Mouse (Mus musculus) MEL (cell line): ENCODE results near the gene Zfp385b. TPM values are rescaled to one million over a fixed set of nuclear protein-coding genes. Genes with fewer than 3 reads are reported as not detected.

ENCODE experiments used
- DNase-seq: peaks from one replicate; pipeline ENCODE4 v3.0.0; 2011; ENCODE audit warnings: low read depth, low spot score
- H3K27ac ChIP-seq: 2 replicates; pipeline ENCODE4 v1.5.1; 2012; ENCODE audit warnings: low read depth, mild to moderate bottlenecking, control low read depth, low read length, moderate library complexity; ENCODE audit not compliant: control insufficient read depth
- H3K27me3 ChIP-seq, 2 experiments: fragments of 150-350 bp in 1 of 2; sonication (generic) in 1 of 2; 2 replicates each; pipeline ENCODE4 v1.6.1; 2012; ENCODE audit warnings: low read length in 2 of 2, mild to moderate bottlenecking in 2 of 2, improper control_type of control experiment in 1 of 2, moderate library complexity in 1 of 2; ENCODE audit not compliant: insufficient read depth in 2 of 2, control insufficient read depth in 1 of 2
- H3K36me3 ChIP-seq, 2 experiments: 2 replicates each; pipeline ENCODE4 v1.6.1; 2012 to 2014; ENCODE audit warnings: low read length in 2 of 2, improper control_type of control experiment in 1 of 2, inconsistent platforms in 1 of 2, mild to moderate bottlenecking in 1 of 2; ENCODE audit not compliant: insufficient read depth in 2 of 2, control insufficient read depth in 1 of 2
- H3K4me1 ChIP-seq, 2 experiments: fragments of 150-350 bp in 1 of 2; sonication (generic) in 1 of 2; 2 replicates each; pipeline ENCODE4 v1.6.1; 2012; ENCODE audit warnings: low read length in 2 of 2, improper control_type of control experiment in 1 of 2, mild to moderate bottlenecking in 1 of 2; ENCODE audit not compliant: insufficient read depth in 2 of 2, control insufficient read depth in 1 of 2
- H3K4me3 ChIP-seq, 2 experiments: fragments of 150-350 bp in 1 of 2; sonication (generic) in 1 of 2; 2 replicates each; pipeline ENCODE4 v1.5.1; 2012; ENCODE audit warnings: low read depth in 2 of 2, low read length in 2 of 2, mild to moderate bottlenecking in 2 of 2, moderate library complexity in 2 of 2, control low read depth in 1 of 2, improper control_type of control experiment in 1 of 2; ENCODE audit not compliant: control insufficient read depth in 1 of 2, insufficient read depth in 1 of 2
- H3K79me2 ChIP-seq: 2 replicates; pipeline ENCODE4 v1.6.1; 2012; ENCODE audit warnings: mild to moderate bottlenecking, low read length, moderate library complexity; ENCODE audit not compliant: control insufficient read depth, poor library complexity, insufficient read depth
- H3K9ac ChIP-seq: 2 replicates; pipeline ENCODE4 v1.6.1; 2012; ENCODE audit warnings: low read depth, mild to moderate bottlenecking, control low read depth, low read length, moderate library complexity; ENCODE audit not compliant: control insufficient read depth, poor library complexity, severe bottlenecking
- H3K9me3 ChIP-seq: fragments of 150-350 bp; sonication (generic); replicated peaks from 2 replicates; pipeline ENCODE4 v1.6.1; 2012; ENCODE audit warnings: mild to moderate bottlenecking, low read length, improper control_type of control experiment, moderate library complexity; ENCODE audit not compliant: insufficient read depth
- BHLHE40 ChIP-seq: IDR thresholded peaks from 2 replicates; pipeline ENCODE4 v1.6.1; 2012; ENCODE audit warnings: low read depth, mild to moderate bottlenecking, inconsistent platforms, low read length, improper control_type of control experiment, borderline replicate concordance
- CTCF ChIP-seq, 3 experiments: IDR thresholded peaks in 2 of 3; conservative IDR thresholded peaks in 1 of 3; 2 replicates each; pipeline ENCODE4 v1.5.1; 2011 to 2012; ENCODE audit warnings: low read length in 3 of 3, low read depth in 2 of 3, mild to moderate bottlenecking in 2 of 3, improper control_type of control experiment in 1 of 3, inconsistent platforms in 1 of 3, mixed read lengths in 1 of 3, moderate library complexity in 1 of 3; ENCODE audit not compliant: control insufficient read depth in 1 of 3, insufficient read depth in 1 of 3, poor library complexity in 1 of 3, severe bottlenecking in 1 of 3
- E2F4 ChIP-seq: IDR thresholded peaks from 2 replicates; pipeline ENCODE4 v1.6.1; 2011; ENCODE audit warnings: low read depth, low read length, improper control_type of control experiment, borderline replicate concordance
- EP300 ChIP-seq, 2 experiments: IDR thresholded peaks; 2 replicates each; pipeline ENCODE4 v1.6.1; 2011; ENCODE audit warnings: improper control_type of control experiment in 2 of 2, low read length in 2 of 2, low read depth in 1 of 2, mild to moderate bottlenecking in 1 of 2
- GABPA ChIP-seq: IDR thresholded peaks from 2 replicates; pipeline ENCODE4 v1.6.1; 2012; ENCODE audit warnings: low read depth, mild to moderate bottlenecking, inconsistent platforms, low read length, improper control_type of control experiment, moderate library complexity
- GATA1 ChIP-seq: IDR thresholded peaks from 2 replicates; pipeline ENCODE4 v1.6.1; 2011; ENCODE audit warnings: low read depth, low read length, improper control_type of control experiment
- HCFC1 ChIP-seq: IDR thresholded peaks from 2 replicates; pipeline ENCODE4 v1.6.1; 2012; ENCODE audit warnings: low read depth, mild to moderate bottlenecking, inconsistent platforms, low read length, improper control_type of control experiment, moderate library complexity
- KAT2A ChIP-seq: conservative IDR thresholded peaks from 2 replicates; pipeline ENCODE4 v1.6.1; 2012; ENCODE audit warnings: low read depth, low read length, improper control_type of control experiment, inconsistent platforms
- MEF2A ChIP-seq: IDR thresholded peaks from 2 replicates; pipeline ENCODE4 v1.6.1; 2014; ENCODE audit warnings: low read depth, mild to moderate bottlenecking, inconsistent platforms, low read length, improper control_type of control experiment; ENCODE audit not compliant: poor library complexity, insufficient replicate concordance, severe bottlenecking; ENCODE audit errors: extremely low read depth
- POLR2A ChIP-seq, 2 experiments: IDR thresholded peaks; 2 replicates each; pipeline ENCODE4 v1.6.1; 2011 to 2012; ENCODE audit warnings: low read length in 2 of 2, mild to moderate bottlenecking in 2 of 2, control low read depth in 1 of 2, improper control_type of control experiment in 1 of 2, low read depth in 1 of 2, moderate library complexity in 1 of 2; ENCODE audit not compliant: control insufficient read depth in 1 of 2, insufficient read depth in 1 of 2, poor library complexity in 1 of 2
- POLR2AphosphoS2 ChIP-seq: IDR thresholded peaks from 2 replicates; pipeline ENCODE4 v1.6.1; 2011; ENCODE audit warnings: low read length, improper control_type of control experiment
- POLR2AphosphoS5 ChIP-seq: IDR thresholded peaks from 2 replicates; pipeline ENCODE4 v1.6.1; 2012; ENCODE audit warnings: low read depth, borderline replicate concordance, mild to moderate bottlenecking, inconsistent platforms, low read length, moderate library complexity, mixed read lengths
- RAD21 ChIP-seq: IDR thresholded peaks from 2 replicates; pipeline ENCODE4 v1.6.1; 2011; ENCODE audit warnings: mild to moderate bottlenecking, low read depth, low read length, improper control_type of control experiment
- RCOR1 ChIP-seq: IDR thresholded peaks from 2 replicates; pipeline ENCODE4 v1.6.1; 2012; ENCODE audit warnings: low read depth, mild to moderate bottlenecking, inconsistent platforms, low read length, improper control_type of control experiment
- SIN3A ChIP-seq: IDR thresholded peaks from 2 replicates; pipeline ENCODE4 v1.6.1; 2012; ENCODE audit warnings: low read length, improper control_type of control experiment, inconsistent platforms
- TAL1 ChIP-seq: IDR thresholded peaks from 2 replicates; pipeline ENCODE4 v1.6.1; 2012; ENCODE audit warnings: mild to moderate bottlenecking, inconsistent platforms, low read length, moderate library complexity, mixed read lengths
- TBP ChIP-seq: IDR thresholded peaks from 2 replicates; pipeline ENCODE4 v1.8.0; 2011; ENCODE audit warnings: low read depth, low read length, improper control_type of control experiment
- TCF12 ChIP-seq: IDR thresholded peaks from 2 replicates; pipeline ENCODE4 v1.6.1; 2014; ENCODE audit warnings: low read depth, mild to moderate bottlenecking, inconsistent platforms, low read length, improper control_type of control experiment, moderate library complexity
- UBTF ChIP-seq: IDR thresholded peaks from 2 replicates; pipeline ENCODE4 v1.6.1; 2012; ENCODE audit warnings: low read depth, mild to moderate bottlenecking, inconsistent platforms, low read length, improper control_type of control experiment, moderate library complexity, borderline replicate concordance; ENCODE audit not compliant: insufficient read depth
- USF2 ChIP-seq, 2 experiments: IDR thresholded peaks; 2 replicates each; pipeline ENCODE4 v1.6.1; 2011 to 2012; ENCODE audit warnings: improper control_type of control experiment in 2 of 2, low read length in 2 of 2, borderline replicate concordance in 1 of 2, inconsistent platforms in 1 of 2, low read depth in 1 of 2, mild to moderate bottlenecking in 1 of 2; ENCODE audit not compliant: insufficient read depth in 1 of 2
- ZKSCAN1 ChIP-seq: IDR thresholded peaks from 2 replicates; pipeline ENCODE4 v1.6.1; 2012; ENCODE audit warnings: low read depth, mild to moderate bottlenecking, inconsistent platforms, low read length, improper control_type of control experiment, moderate library complexity
- ZMIZ1 ChIP-seq: IDR thresholded peaks from 2 replicates; pipeline ENCODE4 v1.6.1; 2012; ENCODE audit warnings: low read depth, mild to moderate bottlenecking, inconsistent platforms, low read length, improper control_type of control experiment, moderate library complexity
- polyA plus RNA-seq, 2 experiments: library from polyadenylated mRNA; stranded (reverse) in 1 of 2; unstranded in 1 of 2; fragments of >175 nt in 1 of 2; fragments of >200 nt in 1 of 2; gene quantifications; 2 replicates each; pipeline versions ENCODE4 v1.2.1 to v1.2.4; 2012; ENCODE audit warnings: low replicate concordance in 2 of 2, low read depth in 1 of 2; ENCODE audit not compliant: insufficient read length in 2 of 2, insufficient read depth in 1 of 2, missing spikeins in 1 of 2
- total RNA-seq: library from RNA; depleted of rRNA; stranded (reverse); fragments of 300-350 nt; gene quantifications from 2 replicates; pipeline ENCODE4 v1.2.3, GENCODE M21; 2012

Gene Zfp385b
- total and polyA plus RNA-seq, 3 experiments = not detected

- no peaks in the 10 kb centered on the region for H3K36me3 ChIP-seq
- H3K4me3 ChIP-seq = no peak overlapping the region
- no peak overlapping the region for H3K27ac ChIP-seq
- DNase-seq = no peak
- H3K79me2 ChIP-seq = no peaks in the 10 kb centered on the region
- H3K27me3 ChIP-seq = no peaks in the 10 kb centered on the region
- no peaks in the 10 kb centered on the region for H3K9me3 ChIP-seq
- TF ChIP-seq TAL1 (no peak), POLR2AphosphoS2 (no peak), TCF12 (no peak), GABPA (no peak), SIN3A (no peak), EP300 (IDR thresholded peaks at IDR 0.05; ENCODE audit: low read depth in 1 of 2, low read length in 2 of 2) (no peak), BHLHE40 (no peak), TBP (no peak), GATA1 (no peak), E2F4 (no peak), KAT2A (no peak), HCFC1 (no peak), MEF2A (no peak), CTCF (IDR thresholded peaks at IDR 0.05 in 2 of 3, conservative IDR thresholded peaks at IDR 0.05 in 1 of 3; ENCODE audit: control insufficient read depth in 1 of 3, insufficient read depth in 1 of 3, low read depth in 2 of 3, low read length in 3 of 3, poor library complexity in 1 of 3, severe bottlenecking in 1 of 3) (no peak), RAD21 (no peak), POLR2A (IDR thresholded peaks at IDR 0.05; ENCODE audit: control insufficient read depth in 1 of 2, insufficient read depth in 1 of 2, low read depth in 1 of 2, low read length in 2 of 2, poor library complexity in 1 of 2) (no peak), USF2 (IDR thresholded peaks at IDR 0.05; ENCODE audit: borderline replicate concordance in 1 of 2, insufficient read depth in 1 of 2, low read depth in 1 of 2, low read length in 2 of 2) (no peak), UBTF (no peak)
- H3K4me1 ChIP-seq = no peaks in the 10 kb centered on the region
- H3K9ac ChIP-seq = no peak overlapping the region
Observed at GRCm38 (mm10) chr2:77593461-77593860, 226.0 kb downstream of the Zfp385b start.

GRCm38 (mm10) chr2:77592525-77592924, 226.9 kb downstream of the Zfp385b start:
- Histone ChIP-seq H3K9me3 (no peaks in the 10 kb centered on the region), H3K4me3 (no peak overlapping the region), H3K9ac (no peak overlapping the region)
- TF ChIP-seq POLR2AphosphoS5 (no peak), MEF2A (no peak), UBTF (no peak), ZKSCAN1 (no peak), ZMIZ1 (no peak), RCOR1 (no peak), POLR2AphosphoS2 (no peak)
- TF ChIP-seq, all 39 proteins: peak for 0
- Histone ChIP-seq H3K27me3 (no peaks in the 10 kb centered on the region), H3K4me1 (no peaks in the 10 kb centered on the region), H3K36me3 (no peaks in the 10 kb centered on the region), H3K79me2 (no peaks in the 10 kb centered on the region), H3K27ac (no peak overlapping the region)
- DNase-seq = no peak
